Mouse (Mus musculus) cortical plate, adult 2 months (tissue): ENCODE measurements around the gene Bex6.

ENCODE experiments used
- CTCF ChIP-seq: fragments of 200-500 bp; IDR thresholded peaks from 2 replicates; pipeline ENCODE4 v1.5.1; 2011; ENCODE audit warnings: mild to moderate bottlenecking, control low read depth, low read length; ENCODE audit not compliant: insufficient read depth; ENCODE audit errors: extremely low read depth
- POLR2A ChIP-seq: fragments of 200-500 bp; IDR thresholded peaks from 2 replicates; pipeline ENCODE4 v1.6.1; 2011; ENCODE audit warnings: mild to moderate bottlenecking, low read length, control low read depth; ENCODE audit not compliant: insufficient read depth; ENCODE audit errors: extremely low read depth

- TF ChIP-seq CTCF: peak; percentile 28; the same call in 1 of the 2 replicates
- no peak for TF ChIP-seq POLR2A
Measured at GRCm38 (mm10) chr16:32202681-32203080, 23.1 kb downstream of the Bex6 start.
